Mouse (Mus musculus) embryo, embryonic 10 days (tissue): ENCODE measurements around the gene Tas2r130.
"Not testable (repeated sequence)": the region's sequence is repeated elsewhere in the genome, so short reads cannot be mapped to it uniquely, and the experiment has no call there.

Experiments
- DNase-seq: peaks from one replicate; pipeline ENCODE4 v3.0.0-alpha.2; 2015; ENCODE audit warnings: low spot score

Gene Tas2r130

DNA sequence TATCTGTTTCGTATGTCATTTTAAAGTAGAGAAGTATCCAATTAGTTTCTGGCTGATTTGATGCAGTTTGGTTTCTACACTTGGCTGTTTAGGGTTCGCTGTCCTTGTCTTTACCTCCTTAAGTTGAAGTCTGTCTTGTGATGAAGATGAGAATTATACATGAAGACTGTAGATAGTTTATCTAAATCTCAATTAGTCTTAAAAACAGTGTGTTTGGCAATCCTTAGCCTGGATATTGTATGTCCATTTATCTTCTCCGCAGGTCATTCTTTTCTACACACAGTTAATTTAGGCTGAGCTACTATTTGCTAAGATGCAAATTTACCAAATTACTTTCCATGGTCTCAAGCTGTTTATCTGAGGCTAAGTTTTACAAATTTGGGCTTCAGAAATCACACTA is at the start of gene Tas2r130:
TSS of gene Tas2r130 (minus strand) at position 101 of the 400 bp plus-strand sequence.
- no peak for DNase-seq

GRCm38 (mm10) chr6:131678786-131679185 is 48.1 kb upstream of the Tas2r130 start, which contains the start of gene Tas2r106:
TSS of gene Tas2r106 (minus strand) at chr6:131678886.
- no peak for DNase-seq

DNA sequence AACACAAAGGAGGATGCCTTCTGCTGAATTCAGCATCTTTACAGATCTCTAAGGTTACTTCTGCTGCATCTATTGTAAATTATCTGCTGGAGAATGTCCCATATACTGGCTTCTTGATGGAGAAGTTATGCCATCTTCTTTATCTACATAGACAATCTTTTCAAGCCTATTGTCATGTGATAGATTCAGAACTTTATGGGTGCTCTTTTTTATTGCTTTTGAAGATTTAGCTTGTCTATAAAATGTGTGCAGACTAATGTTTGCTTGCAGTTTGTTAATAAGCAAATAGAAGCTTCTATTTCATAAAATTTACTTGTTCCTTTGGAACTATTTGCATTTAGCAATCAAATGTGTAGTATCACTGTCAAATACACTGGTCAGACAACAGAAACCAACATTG is 29.3 kb upstream of the Tas2r130 start, which contains the start of gene Tas2r107:
TSS of gene Tas2r107 (minus strand) at position 101 of the 400 bp plus-strand sequence.
- no peak for DNase-seq

DNA sequence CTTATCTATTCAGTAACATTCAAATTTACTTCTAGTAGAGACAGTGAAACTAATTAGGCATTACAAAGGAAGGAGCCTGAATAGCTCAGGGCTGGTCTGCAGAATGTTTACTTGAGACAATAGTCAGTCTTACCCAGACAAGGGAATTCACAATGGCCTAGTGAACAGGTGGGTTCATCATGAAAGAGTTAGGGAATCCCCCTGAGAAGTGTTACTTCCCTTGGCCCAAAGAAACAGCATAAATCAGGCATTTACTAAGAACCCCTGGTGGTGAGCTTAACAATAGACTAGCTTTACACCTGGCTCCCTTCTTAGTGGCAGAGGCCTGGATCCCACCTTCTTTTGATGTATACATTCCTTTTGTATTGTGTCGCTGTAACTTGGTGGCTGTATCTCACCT is 20.8 kb downstream of the Tas2r130 start:
- not testable (repeated sequence) for DNase-seq

DNA sequence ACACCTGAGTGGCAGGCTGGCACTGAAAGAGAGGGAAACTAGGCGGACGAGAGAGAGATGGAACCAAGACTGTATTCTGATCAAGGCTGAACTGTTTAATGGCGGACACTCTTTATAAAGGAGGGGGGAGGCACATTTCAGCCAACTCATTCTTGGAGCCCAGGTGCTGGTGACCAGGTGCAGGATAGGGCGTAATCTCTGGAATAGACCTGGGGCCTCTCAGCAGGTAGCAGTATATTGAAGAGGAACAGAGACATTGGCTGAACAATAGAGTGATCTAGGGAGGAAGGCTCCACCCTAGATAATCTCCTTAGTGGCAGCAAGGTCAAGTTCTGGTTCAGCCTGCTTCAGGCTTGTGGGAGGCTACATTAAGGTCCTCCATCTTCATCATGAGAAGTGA is 25.9 kb downstream of the Tas2r130 start:
- DNase-seq: no peak
